Mouse (Mus musculus): ENCODE measurements around the gene Cfap99. TPM values are rescaled to one million over a fixed set of nuclear protein-coding genes. Genes with fewer than 3 reads are reported as not detected.

Gene Cfap99
- polyA plus RNA-seq (2015; fragmentation: Nextera tagmentation; extraction: Ambion mirVana), result not detected in 2 replicates

- under 1% methylated on average over 71 of the region's 83 CpGs for WGBS
- peak; percentile 93 for ATAC-seq (ENCODE audit: low FRiP score, low TSS enrichment)
- H3K27ac ChIP-seq (ENCODE audit: low read length), result no peak within 1 kb of the TSS
- H3K9me3 ChIP-seq (ENCODE audit: low read length), result no peaks in the 10 kb centered on the region
- no peaks in the 10 kb centered on the region for H3K36me3 ChIP-seq (ENCODE audit: insufficient read depth, low read length)
- H3K4me2 ChIP-seq (replicated peaks; ENCODE audit: low read depth, low read length), result peak within 1 kb of the TSS; percentile 94
- peaks cover 57% of the 10 kb centered on the region for H3K27me3 ChIP-seq (ENCODE audit: insufficient read depth, low read length)
- peaks cover 13% of the 10 kb centered on the region for H3K4me1 ChIP-seq (ENCODE audit: insufficient read depth, low read length)
- peak within 1 kb of the TSS; percentile 68 for H3K4me3 ChIP-seq (ENCODE audit: low read length)
- peak within 1 kb of the TSS; percentile 49 for H3K9ac ChIP-seq (replicated peaks; ENCODE audit: low read length)
Observed at GRCm38 (mm10) chr5:34288154-34288716, at the start of gene Cfap99, which contains the start of gene Zfyve28. Gene Cfap99 (plus strand): TSS chr5:34288600. Gene Zfyve28 (minus strand): TSS chr5:34288449.

DNA sequence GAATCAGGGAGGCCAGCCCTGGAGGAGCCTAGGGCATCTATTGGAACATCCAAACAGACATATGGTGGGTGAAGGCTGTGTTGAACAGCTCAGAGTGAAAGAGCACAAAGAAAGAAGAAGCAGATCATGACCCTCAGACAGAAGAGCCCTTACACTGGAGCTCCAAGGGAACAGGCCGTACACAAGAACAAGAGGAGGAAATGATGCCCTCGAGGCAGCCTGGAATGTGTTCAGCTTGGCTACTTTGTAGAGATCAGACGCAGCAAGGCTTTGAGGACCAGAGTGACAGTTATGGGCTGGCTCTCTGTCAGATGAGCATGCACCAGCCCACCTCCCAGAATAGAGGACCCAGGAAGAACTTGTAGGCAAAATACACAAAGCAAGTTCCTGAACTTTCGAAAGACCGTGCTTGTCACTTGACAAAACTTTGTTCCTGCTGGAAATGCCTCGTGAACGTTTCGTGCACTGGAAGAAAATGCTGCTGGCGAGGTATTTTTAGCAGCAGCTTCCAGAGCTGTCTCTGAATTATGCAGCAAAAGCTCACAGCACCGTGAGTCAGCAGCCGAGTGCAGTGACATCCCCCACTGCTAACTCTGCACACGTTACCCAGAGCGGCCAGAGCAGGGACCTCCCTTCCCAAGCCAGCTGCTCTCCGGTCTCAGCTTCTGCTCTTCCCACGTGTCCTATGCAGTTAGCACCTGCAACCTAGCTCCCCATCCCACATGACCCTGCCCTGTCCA is 46.0 kb upstream of the Cfap99 start:
- 25% methylated on average over 15 of the region's 15 CpGs for WGBS
- no peak overlapping the region for H3K4me2 ChIP-seq (replicated peaks; ENCODE audit: low read depth, low read length)
- H3K27ac ChIP-seq (ENCODE audit: low read length), result peak overlapping the region; percentile 41
- H3K27me3 ChIP-seq (ENCODE audit: insufficient read depth, low read length), result no peaks in the 10 kb centered on the region
- H3K36me3 ChIP-seq (ENCODE audit: insufficient read depth, low read length), result no peaks in the 10 kb centered on the region
- H3K4me1 ChIP-seq (ENCODE audit: insufficient read depth, low read length), result 0 out of 2 replicates have a peak, but pooled peaks cover 4% of the 10 kb centered on the region
- H3K4me3 ChIP-seq (ENCODE audit: low read length), result no peak overlapping the region
- peak; percentile 65; the same call in 1 of the 2 replicates for ATAC-seq (ENCODE audit: low FRiP score, low TSS enrichment)
- H3K9me3 ChIP-seq (ENCODE audit: low read length), result no peaks in the 10 kb centered on the region
- H3K9ac ChIP-seq (replicated peaks; ENCODE audit: low read length), result no peak overlapping the region

GRCm38 (mm10) chr5:34243062-34243461 is 45.3 kb upstream of the Cfap99 start:
- Histone ChIP-seq H3K27ac (ENCODE audit: low read length) (no peak overlapping the region), H3K4me2 (replicated peaks; ENCODE audit: low read depth, low read length) (no peak overlapping the region), H3K27me3 (ENCODE audit: insufficient read depth, low read length) (no peaks in the 10 kb centered on the region), H3K9me3 (ENCODE audit: low read length) (no peaks in the 10 kb centered on the region), H3K4me1 (ENCODE audit: insufficient read depth, low read length) (0 out of 2 replicates have a peak, but pooled peaks cover 4% of the 10 kb centered on the region), H3K4me3 (ENCODE audit: low read length) (no peak overlapping the region), H3K36me3 (ENCODE audit: insufficient read depth, low read length) (no peaks in the 10 kb centered on the region), H3K9ac (replicated peaks; ENCODE audit: low read length) (no peak overlapping the region)
- 82% methylated on average over 5 of the region's 5 CpGs for WGBS
- no peak for ATAC-seq (ENCODE audit: low FRiP score, low TSS enrichment)

DNA sequence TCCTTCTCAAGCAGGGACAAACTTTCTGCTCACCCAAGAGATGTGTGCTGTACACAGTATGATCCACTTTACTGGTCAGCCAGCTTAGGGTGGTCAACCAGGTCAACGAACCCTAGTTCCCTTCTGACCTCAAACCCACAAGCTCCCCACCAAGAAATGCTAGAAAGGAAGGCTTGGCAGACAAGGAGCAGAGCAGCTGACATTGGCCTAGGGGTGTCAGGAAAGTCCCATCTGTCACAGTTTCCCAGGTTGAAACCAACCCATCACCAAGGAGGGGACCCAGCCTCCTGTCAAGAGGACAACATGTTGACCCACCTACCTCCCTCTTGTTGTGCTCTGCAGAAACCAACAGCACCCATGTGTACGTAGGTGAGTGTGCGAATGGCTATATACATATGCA is 42.0 kb upstream of the Cfap99 start:
- Histone ChIP-seq H3K36me3 (ENCODE audit: insufficient read depth, low read length) (no peaks in the 10 kb centered on the region), H3K4me3 (ENCODE audit: low read length) (no peak overlapping the region), H3K9me3 (ENCODE audit: low read length) (no peaks in the 10 kb centered on the region), H3K27me3 (ENCODE audit: insufficient read depth, low read length) (no peaks in the 10 kb centered on the region), H3K4me2 (replicated peaks; ENCODE audit: low read depth, low read length) (no peak overlapping the region), H3K4me1 (ENCODE audit: insufficient read depth, low read length) (peaks cover 4% of the 10 kb centered on the region; the same call in 1 of the 2 replicates), H3K27ac (ENCODE audit: low read length) (no peak overlapping the region), H3K9ac (replicated peaks; ENCODE audit: low read length) (no peak overlapping the region)
- 95% methylated on average over 3 of the region's 3 CpGs for WGBS
- ATAC-seq (ENCODE audit: low FRiP score, low TSS enrichment), result no peak

- H3K27me3 ChIP-seq (ENCODE audit: insufficient read depth, low read length), result no peaks in the 10 kb centered on the region
- H3K4me3 ChIP-seq (ENCODE audit: low read length), result no peak overlapping the region
- ATAC-seq (ENCODE audit: low FRiP score, low TSS enrichment), result no peak
- H3K9me3 ChIP-seq (ENCODE audit: low read length), result no peaks in the 10 kb centered on the region
- no peak overlapping the region for H3K4me2 ChIP-seq (replicated peaks; ENCODE audit: low read depth, low read length)
- no peak overlapping the region for H3K9ac ChIP-seq (replicated peaks; ENCODE audit: low read length)
- no peak overlapping the region for H3K27ac ChIP-seq (ENCODE audit: low read length)
- H3K36me3 ChIP-seq (ENCODE audit: insufficient read depth, low read length), result no peaks in the 10 kb centered on the region
- peaks cover 4% of the 10 kb centered on the region for H3K4me1 ChIP-seq (ENCODE audit: insufficient read depth, low read length)
- 76% methylated on average over 4 of the region's 4 CpGs for WGBS
Observed at GRCm38 (mm10) chr5:34249132-34249531, 39.3 kb upstream of the Cfap99 start.

GRCm38 (mm10) chr5:34250090-34250489 is 38.3 kb upstream of the Cfap99 start:
- no peak for ATAC-seq (ENCODE audit: low FRiP score, low TSS enrichment)
- WGBS, result 67% methylated on average over 3 of the region's 3 CpGs

DNA sequence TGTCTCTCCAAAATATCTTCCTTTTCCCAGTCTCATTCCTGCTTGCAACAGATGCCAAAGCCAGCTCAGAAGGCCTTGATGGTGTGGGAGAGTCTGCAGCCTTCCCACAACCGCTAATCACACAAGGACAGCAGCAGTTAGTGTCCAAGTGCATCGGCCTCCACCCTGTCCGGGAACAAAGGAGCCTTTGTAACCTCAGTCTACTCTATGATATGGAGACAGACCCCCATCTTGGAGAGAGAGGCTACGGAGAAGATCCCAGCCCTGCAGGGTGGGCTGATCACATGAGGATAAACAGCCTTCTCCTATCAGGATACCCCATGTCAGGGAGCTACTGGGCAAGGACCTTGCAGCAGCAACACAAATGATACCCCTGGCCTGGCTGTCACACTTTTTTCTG is 36.6 kb upstream of the Cfap99 start:
- H3K4me3 ChIP-seq (ENCODE audit: low read length), result no peak overlapping the region
- ATAC-seq (ENCODE audit: low FRiP score, low TSS enrichment), result no peak
- H3K36me3 ChIP-seq (ENCODE audit: insufficient read depth, low read length), result no peaks in the 10 kb centered on the region
- H3K4me2 ChIP-seq (replicated peaks; ENCODE audit: low read depth, low read length), result no peak overlapping the region
- H3K27ac ChIP-seq (ENCODE audit: low read length), result no peak overlapping the region
- H3K4me1 ChIP-seq (ENCODE audit: insufficient read depth, low read length), result peaks cover 4% of the 10 kb centered on the region
- H3K9ac ChIP-seq (replicated peaks; ENCODE audit: low read length), result no peak overlapping the region
- no peaks in the 10 kb centered on the region for H3K27me3 ChIP-seq (ENCODE audit: insufficient read depth, low read length)
- H3K9me3 ChIP-seq (ENCODE audit: low read length), result no peaks in the 10 kb centered on the region
- 49% methylated on average over 4 of the region's 4 CpGs for WGBS

More at GRCm38 (mm10) chr5:34250090-34250489, 38.3 kb upstream of the Cfap99 start:
- Histone ChIP-seq H3K36me3 (ENCODE audit: insufficient read depth, low read length) (no peaks in the 10 kb centered on the region), H3K27ac (ENCODE audit: low read length) (no peak overlapping the region), H3K4me1 (ENCODE audit: insufficient read depth, low read length) (peaks cover 4% of the 10 kb centered on the region), H3K27me3 (ENCODE audit: insufficient read depth, low read length) (no peaks in the 10 kb centered on the region), H3K9ac (replicated peaks; ENCODE audit: low read length) (no peak overlapping the region), H3K4me2 (replicated peaks; ENCODE audit: low read depth, low read length) (no peak overlapping the region), H3K4me3 (ENCODE audit: low read length) (no peak overlapping the region), H3K9me3 (ENCODE audit: low read length) (no peaks in the 10 kb centered on the region)

- WGBS, result 39% methylated on average over 4 of the region's 4 CpGs
Observed at GRCm38 (mm10) chr5:34252307-34252966, 36.0 kb upstream of the Cfap99 start.

DNA sequence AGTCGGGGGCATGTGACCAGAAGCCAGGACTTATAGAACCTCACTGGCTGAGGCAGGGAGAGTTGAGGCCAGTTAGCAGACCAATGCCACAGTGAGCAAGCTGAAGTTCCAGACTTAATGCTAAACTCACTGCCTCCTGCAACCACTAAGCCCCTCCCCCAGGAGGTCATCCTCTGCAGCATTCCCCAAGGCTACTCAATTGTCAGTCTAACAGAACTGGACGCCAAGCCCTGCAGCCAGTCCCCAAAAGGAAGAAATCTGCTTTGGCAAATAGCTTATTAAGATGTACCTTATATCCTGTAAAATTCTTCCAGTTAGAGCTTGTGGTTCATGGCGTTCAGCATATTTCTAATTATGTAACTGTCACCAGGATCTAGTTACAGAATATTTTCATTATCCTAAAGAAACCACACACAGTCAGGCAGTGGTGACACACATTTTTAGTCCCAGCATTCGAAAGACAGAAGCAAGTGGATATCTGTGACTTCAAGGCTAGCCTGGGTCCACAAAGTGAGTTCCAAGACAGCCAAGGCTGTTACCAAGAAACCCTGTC is 35.4 kb upstream of the Cfap99 start:
- WGBS, result 62% methylated on average over 4 of the region's 4 CpGs
- H3K9me3 ChIP-seq (ENCODE audit: low read length), result no peaks in the 10 kb centered on the region
- H3K27me3 ChIP-seq (ENCODE audit: insufficient read depth, low read length), result no peaks in the 10 kb centered on the region
- H3K4me1 ChIP-seq (ENCODE audit: insufficient read depth, low read length), result peaks cover 4% of the 10 kb centered on the region
- H3K27ac ChIP-seq (ENCODE audit: low read length), result no peak overlapping the region
- H3K4me3 ChIP-seq (ENCODE audit: low read length), result no peak overlapping the region
- no peak for ATAC-seq (ENCODE audit: low FRiP score, low TSS enrichment)
- H3K9ac ChIP-seq (replicated peaks; ENCODE audit: low read length), result no peak overlapping the region
- no peak overlapping the region for H3K4me2 ChIP-seq (replicated peaks; ENCODE audit: low read depth, low read length)
- no peaks in the 10 kb centered on the region for H3K36me3 ChIP-seq (ENCODE audit: insufficient read depth, low read length)

More at GRCm38 (mm10) chr5:34252307-34252966, 36.0 kb upstream of the Cfap99 start:
- H3K27ac ChIP-seq (ENCODE audit: low read length), result no peak overlapping the region
- H3K9ac ChIP-seq (replicated peaks; ENCODE audit: low read length), result no peak overlapping the region
- H3K27me3 ChIP-seq (ENCODE audit: insufficient read depth, low read length), result no peaks in the 10 kb centered on the region
- H3K4me1 ChIP-seq (ENCODE audit: insufficient read depth, low read length), result peaks cover 4% of the 10 kb centered on the region
- 0 out of 2 replicates have a peak, but pooled peaks have one; percentile 42 for ATAC-seq (ENCODE audit: low FRiP score, low TSS enrichment)
- no peaks in the 10 kb centered on the region for H3K36me3 ChIP-seq (ENCODE audit: insufficient read depth, low read length)
- H3K4me3 ChIP-seq (ENCODE audit: low read length), result no peak overlapping the region
- no peak overlapping the region for H3K4me2 ChIP-seq (replicated peaks; ENCODE audit: low read depth, low read length)
- H3K9me3 ChIP-seq (ENCODE audit: low read length), result no peaks in the 10 kb centered on the region
